Mouse (Mus musculus) forebrain, embryonic 11.5 days (tissue): ENCODE measurements around the gene Dnajc28. TPM values are rescaled to one million over a fixed set of nuclear protein-coding genes. Genes with fewer than 3 reads are reported as not detected.

Experiments used
- ATAC-seq: fragments of 200-750 bp; cut with Nextera tagmentation; replicated peaks from 2 replicates; pipeline ENCODE4 v1.8.0; 2017; ENCODE audit warnings: moderate TSS enrichment; ENCODE audit not compliant: low FRiP score
- DNase-seq: peaks from one replicate; pipeline ENCODE4 v3.0.0-alpha.2; 2017; ENCODE audit warnings: low spot score
- H3K27ac ChIP-seq: fragments of 300-500 bp; sonication (generic); 2 replicates; pipeline ENCODE4 v1.5.1; 2014; ENCODE audit warnings: low read depth, low read length
- H3K27me3 ChIP-seq: fragments of 300-500 bp; sonication (generic); 2 replicates; pipeline ENCODE4 v1.6.1; 2014; ENCODE audit warnings: mild to moderate bottlenecking, low read length, mixed read lengths; ENCODE audit not compliant: control insufficient read depth, insufficient read depth
- H3K36me3 ChIP-seq: fragments of 300-500 bp; sonication (generic); 2 replicates; pipeline ENCODE4 v1.6.1; 2014; ENCODE audit warnings: mild to moderate bottlenecking, low read length, moderate library complexity, mixed read lengths; ENCODE audit not compliant: control insufficient read depth, insufficient read depth
- H3K4me1 ChIP-seq: fragments of 300-500 bp; sonication (generic); replicated peaks from 2 replicates; pipeline ENCODE4 v1.6.1; 2014; ENCODE audit warnings: low read length, mixed read lengths; ENCODE audit not compliant: control insufficient read depth, insufficient read depth
- H3K4me2 ChIP-seq: fragments of 300-500 bp; sonication (generic); 2 replicates; pipeline ENCODE4 v1.6.1; 2014; ENCODE audit warnings: low read depth, mild to moderate bottlenecking, low read length, moderate library complexity, mixed read lengths; ENCODE audit not compliant: severe bottlenecking
- H3K4me3 ChIP-seq: fragments of 300-500 bp; sonication (generic); 2 replicates; pipeline ENCODE4 v1.5.1; 2014; ENCODE audit warnings: low read depth, low read length
- H3K9ac ChIP-seq: fragments of 300-500 bp; sonication (generic); 2 replicates; pipeline ENCODE4 v1.6.1; 2014; ENCODE audit warnings: low read length
- H3K9me3 ChIP-seq: fragments of 300-500 bp; sonication (generic); 2 replicates; pipeline ENCODE4 v1.6.1; 2016; ENCODE audit warnings: low read length, mixed read lengths; ENCODE audit not compliant: control insufficient read depth
- WGBS: fragments of 180-500 bp; shearing (Covaris S2); extraction: QIAGEN DNeasy Blood & Tissue Kit; methylation state at CpG from one replicate; pipeline ENCODE4 v1.1.7; 2014; 5-methylcytosine and 5-hydroxymethylcytosine counted together
- polyA plus RNA-seq: library from polyadenylated mRNA; unstranded; fragments of >200 nt; fragmentation: Nextera tagmentation; extraction: Ambion mirVana; gene quantifications from 2 replicates; pipeline ENCODE4 v1.2.1, GENCODE M21; 2014

Dnajc28 gene
- polyA plus RNA-seq, 1 experiment from 2014 or later: 4.7 TPM

DNA sequence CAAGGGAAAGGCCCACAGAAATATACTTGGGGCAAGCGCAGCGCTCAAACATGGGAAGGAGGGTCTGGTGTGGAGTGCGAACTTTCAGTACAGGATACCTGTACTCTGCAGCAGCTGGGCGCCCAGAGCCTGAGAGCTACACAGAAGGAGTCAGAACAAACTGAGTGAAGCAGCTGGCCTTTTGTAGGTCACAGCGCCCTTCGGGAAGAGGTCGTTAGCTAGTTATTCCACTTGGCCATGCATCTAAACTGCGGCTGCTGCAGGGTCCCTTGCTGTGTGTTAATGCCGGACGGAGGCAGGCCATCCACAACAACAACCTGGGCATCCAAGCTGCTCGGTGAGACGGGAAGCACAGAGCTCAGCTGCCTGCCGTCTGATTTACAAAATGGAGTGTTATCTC is 43.7 kb downstream of the Dnajc28 start:
- Histone ChIP-seq H3K4me1 (no peaks in the 10 kb centered on the region), H3K9me3 (no peaks in the 10 kb centered on the region), H3K27ac (no peak overlapping the region), H3K4me3 (no peak overlapping the region), H3K4me2 (no peak overlapping the region), H3K27me3 (no peaks in the 10 kb centered on the region), H3K9ac (no peak overlapping the region), H3K36me3 (no peaks in the 10 kb centered on the region)
- DNase-seq (no peak), ATAC-seq (no peak)
- WGBS: 68% methylated on average over 13 of the region's 13 CpGs

DNA sequence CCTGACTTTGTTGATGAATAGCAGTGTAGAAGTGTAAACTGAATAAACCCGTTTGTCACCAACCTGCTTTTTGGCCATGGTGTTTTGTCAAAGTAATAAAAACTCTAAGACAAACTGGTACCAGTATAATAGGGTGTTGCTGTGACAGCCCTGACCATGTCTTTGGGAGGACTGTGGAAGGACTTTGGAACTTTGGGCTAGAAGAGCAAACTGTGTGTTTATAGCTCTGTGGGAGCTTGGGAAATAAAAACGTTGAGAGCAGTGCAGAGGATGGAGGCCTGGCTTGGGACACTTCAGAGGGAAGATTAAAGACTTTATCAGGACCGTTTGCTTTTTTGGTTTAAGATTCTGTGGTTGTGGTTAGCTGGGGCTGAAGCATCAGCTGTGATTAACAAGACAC is 47.7 kb downstream of the Dnajc28 start:
- ATAC-seq (no peak), DNase-seq (no peak)
- Histone ChIP-seq H3K4me3 (no peak overlapping the region), H3K9me3 (no peaks in the 10 kb centered on the region), H3K9ac (no peak overlapping the region), H3K4me1 (no peaks in the 10 kb centered on the region), H3K27me3 (no peaks in the 10 kb centered on the region), H3K4me2 (no peak overlapping the region), H3K27ac (no peak overlapping the region), H3K36me3 (no peaks in the 10 kb centered on the region)
- 72% methylated on average over 3 of the region's 3 CpGs for WGBS

DNA sequence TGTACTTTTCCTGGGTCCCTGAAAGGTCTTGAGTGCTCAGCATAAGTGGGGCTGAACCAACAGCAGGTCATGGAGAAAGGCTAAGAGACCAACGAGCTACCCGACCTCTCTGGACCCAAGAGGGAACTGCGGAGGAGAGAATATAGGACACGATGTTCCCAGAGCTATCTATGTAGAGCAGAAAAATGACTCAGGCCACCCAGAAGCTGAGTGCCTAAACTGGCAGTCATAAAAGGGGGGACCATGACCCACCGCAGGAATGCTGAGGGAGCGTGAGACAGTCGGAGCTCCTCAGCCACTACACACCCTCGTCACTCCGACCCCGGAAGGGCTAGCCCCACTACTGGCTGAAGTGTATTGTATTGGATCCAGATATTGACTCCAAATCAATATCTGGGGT is 49.9 kb downstream of the Dnajc28 start:
- Histone ChIP-seq H3K4me1 (no peaks in the 10 kb centered on the region), H3K9ac (no peak overlapping the region), H3K27ac (no peak overlapping the region), H3K4me2 (no peak overlapping the region), H3K4me3 (no peak overlapping the region), H3K36me3 (no peaks in the 10 kb centered on the region), H3K27me3 (no peaks in the 10 kb centered on the region), H3K9me3 (no peaks in the 10 kb centered on the region)
- ATAC-seq (no peak), DNase-seq (no peak)
- WGBS: 95% methylated on average over 10 of the region's 10 CpGs

DNA sequence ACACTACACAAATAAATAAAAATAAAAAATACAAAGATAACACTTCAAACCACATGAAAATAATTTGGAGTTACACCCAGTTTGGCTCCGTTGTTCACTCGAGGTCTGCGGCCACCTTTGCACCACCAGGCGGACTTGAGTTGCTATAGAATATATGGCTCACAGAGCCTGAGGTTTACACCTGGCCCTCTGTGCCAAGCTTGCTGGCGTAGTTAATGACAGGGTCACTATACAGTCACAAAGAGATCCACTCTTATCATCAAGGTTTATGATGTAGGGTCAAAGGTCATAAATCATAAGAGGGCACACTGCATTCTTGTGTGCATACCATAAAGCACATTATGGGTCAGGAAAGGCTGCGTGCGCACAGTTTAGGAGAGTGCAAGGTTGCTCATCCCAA is 52.8 kb downstream of the Dnajc28 start:
- 90% methylated on average over 7 of the region's 7 CpGs for WGBS
- ATAC-seq: no peak
- no peak overlapping the region for H3K27ac ChIP-seq

DNA sequence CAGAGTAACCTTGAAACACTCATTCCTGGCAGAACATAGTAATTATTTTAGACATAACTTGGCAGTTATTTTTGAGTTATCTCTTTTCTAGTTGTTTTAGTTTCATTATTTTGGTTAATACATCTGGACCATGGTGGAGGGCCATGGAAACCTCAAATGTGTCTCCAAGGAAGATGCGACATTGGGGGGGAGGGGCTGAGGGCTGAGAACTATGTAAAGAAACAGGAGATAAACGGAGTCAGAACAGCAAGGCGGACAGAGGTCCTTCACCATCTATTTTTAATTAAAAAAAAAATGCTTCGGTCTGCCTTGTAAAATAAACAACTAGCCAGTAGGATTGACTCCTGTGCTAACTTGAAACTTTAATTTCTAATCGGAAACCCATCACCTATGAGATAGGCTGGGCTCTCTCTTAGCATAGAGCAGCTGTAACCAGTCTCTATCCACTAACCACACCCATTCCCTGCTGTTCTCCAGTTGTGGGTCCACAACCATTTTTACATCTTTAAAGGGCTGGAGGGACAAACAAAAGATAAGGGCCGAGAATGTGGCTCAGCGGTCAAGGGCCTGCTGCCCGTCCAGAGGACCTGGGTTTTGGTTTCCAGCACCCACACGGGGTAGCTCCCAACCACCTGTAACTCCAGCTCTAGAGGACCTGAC is 53.4 kb downstream of the Dnajc28 start:
- Histone ChIP-seq H3K9me3 (no peaks in the 10 kb centered on the region), H3K4me3 (no peak overlapping the region), H3K27me3 (no peaks in the 10 kb centered on the region), H3K4me1 (no peaks in the 10 kb centered on the region), H3K27ac (no peak overlapping the region), H3K9ac (no peak overlapping the region), H3K4me2 (no peak overlapping the region), H3K36me3 (no peaks in the 10 kb centered on the region; the same call in 1 of the 2 replicates)
- DNase-seq (no peak), ATAC-seq (no peak)
- WGBS: 73% methylated on average over 9 of the region's 9 CpGs

More for the DNA sequence above, 52.8 kb downstream of the Dnajc28 start:
- Histone ChIP-seq H3K4me2 (no peak overlapping the region), H3K27me3 (no peaks in the 10 kb centered on the region), H3K9me3 (no peaks in the 10 kb centered on the region), H3K4me1 (no peaks in the 10 kb centered on the region), H3K4me3 (no peak overlapping the region), H3K36me3 (no peaks in the 10 kb centered on the region; the same call in 1 of the 2 replicates), H3K9ac (no peak overlapping the region)
- DNase-seq: no peak

DNA sequence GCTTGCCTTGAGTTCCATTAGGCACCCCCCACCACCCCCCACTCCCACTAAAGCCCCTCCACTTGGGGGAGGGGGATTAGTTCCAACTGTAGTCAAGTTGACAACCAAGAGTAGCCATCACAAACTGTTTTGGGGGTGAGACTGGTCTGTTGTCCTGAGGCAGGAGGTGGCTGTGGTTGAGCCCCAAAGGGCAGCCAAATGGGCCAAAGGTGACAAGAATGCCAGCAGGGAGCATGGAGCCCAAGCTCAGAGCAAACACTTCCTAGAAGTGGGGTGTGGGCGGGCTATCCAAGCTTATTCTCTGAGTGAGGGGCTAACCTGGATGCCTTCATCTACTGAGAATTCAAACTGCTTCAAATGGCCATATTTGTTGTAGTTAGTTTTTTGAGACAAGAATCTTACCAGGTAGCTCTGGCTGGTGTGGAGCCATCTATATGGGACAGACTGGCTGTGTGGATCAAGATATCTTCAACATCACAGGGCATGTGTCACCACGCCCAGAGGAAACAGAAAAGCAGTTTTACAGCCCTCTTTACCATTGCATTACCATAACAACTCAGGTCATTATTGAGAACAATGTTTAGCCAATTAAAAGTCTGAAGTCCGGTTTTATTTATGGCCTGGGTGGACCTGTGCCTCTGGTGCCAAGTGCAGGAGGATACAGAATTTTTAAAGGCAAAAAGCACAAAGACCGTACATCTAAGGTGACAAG is 54.1 kb downstream of the Dnajc28 start:
- Histone ChIP-seq H3K4me3 (no peak overlapping the region), H3K27me3 (no peaks in the 10 kb centered on the region), H3K9ac (no peak overlapping the region), H3K4me2 (no peak overlapping the region), H3K4me1 (no peaks in the 10 kb centered on the region), H3K27ac (no peak overlapping the region), H3K36me3 (no peaks in the 10 kb centered on the region; the same call in 1 of the 2 replicates), H3K9me3 (no peaks in the 10 kb centered on the region)
- 93% methylated on average over 4 of the region's 4 CpGs for WGBS
- ATAC-seq (no peak), DNase-seq (no peak)

Other genes starting within 250 kb of the Dnajc28 start
- 29.6 and 32.3 TPM in 2 replicates for gene Ifnar2, start 246.2 kb downstream of the Dnajc28 start, polyA plus RNA-seq
- 1.0 TPM in 1 of 2 replicates, not detected in the other for gene Gm21970, start 227.3 kb downstream of the Dnajc28 start, polyA plus RNA-seq
- 6.6 and 7.6 TPM in 2 replicates for gene Il10rb, start 212.9 kb downstream of the Dnajc28 start, polyA plus RNA-seq
- 51.4 and 53.1 TPM in 2 replicates for gene Ifnar1, start 133.8 kb downstream of the Dnajc28 start, polyA plus RNA-seq
- 28.8 and 31.6 TPM in 2 replicates for gene Ifngr2, start 72.0 kb downstream of the Dnajc28 start, polyA plus RNA-seq
- 36.4 and 42.4 TPM in 2 replicates for gene Tmem50b, start 21.2 kb downstream of the Dnajc28 start, polyA plus RNA-seq
- gene Gart, start 27.9 kb upstream of the Dnajc28 start, polyA plus RNA-seq: 145 and 150 TPM in 2 replicates
- gene Son, start 28.5 kb upstream of the Dnajc28 start, polyA plus RNA-seq: 140 and 150 TPM in 2 replicates
- 42.1 and 42.7 TPM in 2 replicates for gene Donson, start 69.7 kb upstream of the Dnajc28 start, polyA plus RNA-seq
- gene Cryzl1, start 109.9 kb upstream of the Dnajc28 start, polyA plus RNA-seq: 73.6 and 83.6 TPM in 2 replicates
- 55.2 and 60.2 TPM in 2 replicates for gene Itsn1, start 110.3 kb upstream of the Dnajc28 start, polyA plus RNA-seq